Mouse (Mus musculus): ENCODE measurements around the gene Rd3.

GRCm38 (mm10) chr1:191988646-191989045 lies 11.5 kb downstream of the Rd3 start:
- TF ChIP-seq CTCF (conservative IDR thresholded peaks at IDR 0.05 in 1 of 2, IDR thresholded peaks at IDR 0.05 in 1 of 2; ENCODE audit: low read depth in 2 of 2, low read length in 2 of 2) (no peak), POLR2AphosphoS2 (IDR thresholded peaks at IDR 0.05; ENCODE audit: low read depth, low read length) (no peak), USF1 (IDR thresholded peaks at IDR 0.05; ENCODE audit: low read depth, low read length) (no peak), POLR2A (IDR thresholded peaks at IDR 0.05; ENCODE audit: low read depth, low read length) (no peak), MAX (IDR thresholded peaks at IDR 0.05; ENCODE audit: low read length) (no peak), CHD1 (IDR thresholded peaks at IDR 0.05; ENCODE audit: low read depth, low read length) (no peak), EP300 (IDR thresholded peaks at IDR 0.05; ENCODE audit: low read length) (no peak)

Measured in CH12.LX (cell line).